Mouse (Mus musculus) bone marrow macrophage, adult 2 months (primary cell): ENCODE measurements around the gene Tm4sf19.

Experiments
- CTCF ChIP-seq: IDR thresholded peaks from 2 replicates; pipeline ENCODE4 v1.5.1; 2012; ENCODE audit warnings: low read depth, mild to moderate bottlenecking, low read length, moderate library complexity
- POLR2A ChIP-seq: IDR thresholded peaks from 2 replicates; pipeline ENCODE4 v1.6.1; 2012; ENCODE audit warnings: mild to moderate bottlenecking, low read depth, low read length, borderline replicate concordance

GRCm38 (mm10) chr16:32446563-32447138 lies 46.3 kb downstream of the Tm4sf19 start:
- TF ChIP-seq CTCF, result no peak
- TF ChIP-seq POLR2A, result no peak
